Mouse (Mus musculus) liver, embryonic 13.5 days (tissue): ENCODE results near the gene Dnah14. TPM values are rescaled to one million over a fixed set of nuclear protein-coding genes. Genes with fewer than 3 reads are reported as not detected.

Source experiments
- ATAC-seq: fragments of 200-750 bp; cut with Nextera tagmentation; 2 replicates; pipeline ENCODE4 v1.8.0; 2017; ENCODE audit warnings: low read depth, mild to moderate bottlenecking, moderate number of reproducible peaks, moderate library complexity
- DNase-seq: peaks from one replicate; pipeline ENCODE4 v3.0.0; 2022
- H3K27ac ChIP-seq: fragments of 300-500 bp; sonication (generic); 2 replicates; pipeline ENCODE4 v1.5.1; 2015; ENCODE audit warnings: moderate library complexity, mild to moderate bottlenecking, inconsistent platforms
- H3K27me3 ChIP-seq: fragments of 300-500 bp; sonication (generic); 2 replicates; pipeline ENCODE4 v1.6.1; 2015; ENCODE audit warnings: mild to moderate bottlenecking, inconsistent platforms
- H3K36me3 ChIP-seq: fragments of 300-500 bp; sonication (generic); 2 replicates; pipeline ENCODE4 v1.6.1; 2015; ENCODE audit warnings: mild to moderate bottlenecking, inconsistent platforms
- H3K4me1 ChIP-seq: fragments of 300-500 bp; sonication (generic); replicated peaks from 2 replicates; pipeline ENCODE4 v1.6.1; 2015; ENCODE audit warnings: inconsistent platforms
- H3K4me2 ChIP-seq: fragments of 300-500 bp; sonication (generic); 2 replicates; pipeline ENCODE4 v1.6.1; 2015; ENCODE audit warnings: inconsistent platforms, mild to moderate bottlenecking, moderate library complexity
- H3K4me3 ChIP-seq: fragments of 300-500 bp; sonication (generic); replicated peaks from 2 replicates; pipeline ENCODE4 v1.5.1; 2015; ENCODE audit warnings: mild to moderate bottlenecking, inconsistent platforms
- H3K9ac ChIP-seq: fragments of 300-500 bp; sonication (generic); 2 replicates; pipeline ENCODE4 v1.6.1; 2015; ENCODE audit warnings: mild to moderate bottlenecking, inconsistent platforms
- H3K9me3 ChIP-seq: fragments of 300-500 bp; sonication (generic); replicated peaks from 2 replicates; pipeline ENCODE4 v1.6.1; 2016; ENCODE audit warnings: inconsistent platforms
- WGBS: fragments of 180-500 bp; shearing (Covaris S2); methylation state at CpG from one replicate; pipeline ENCODE4 v1.1.7; 2015; ENCODE audit not compliant: insufficient replicate concordance; 5-methylcytosine and 5-hydroxymethylcytosine counted together
- polyA plus RNA-seq: library from polyadenylated mRNA; unstranded; fragments of >200 nt; fragmentation: Nextera tagmentation; extraction: Ambion mirVana; gene quantifications from 2 replicates; pipeline ENCODE4 v1.2.1, GENCODE M21; 2015

Dnah14 gene
- polyA plus RNA-seq, 1 experiment from 2014 or later: 3.0 TPM

GRCm38 (mm10) chr1:181799911-181800310, 223.6 kb downstream of the Dnah14 start:
- ATAC-seq (no peak), DNase-seq (no peak)
- no peak overlapping the region for H3K27ac ChIP-seq
- no peak overlapping the region for H3K4me3 ChIP-seq
- H3K4me1 ChIP-seq: no peaks in the 10 kb centered on the region
- H3K36me3 ChIP-seq: no peaks in the 10 kb centered on the region
- no peaks in the 10 kb centered on the region for H3K9me3 ChIP-seq
- H3K27me3 ChIP-seq: no peaks in the 10 kb centered on the region
- H3K9ac ChIP-seq: no peak overlapping the region
- no peak overlapping the region for H3K4me2 ChIP-seq
- 65% methylated on average over 3 of the region's 3 CpGs for WGBS

GRCm38 (mm10) chr1:181800667-181801066, 224.3 kb downstream of the Dnah14 start:
- H3K4me3 ChIP-seq: no peak overlapping the region
- no peaks in the 10 kb centered on the region for H3K4me1 ChIP-seq
- no peaks in the 10 kb centered on the region for H3K36me3 ChIP-seq
- H3K27me3 ChIP-seq: no peaks in the 10 kb centered on the region
- H3K9me3 ChIP-seq: no peaks in the 10 kb centered on the region
- DNase-seq: no peak
- H3K9ac ChIP-seq: no peak overlapping the region
- WGBS: 72% methylated on average over 4 of the region's 4 CpGs
- H3K4me2 ChIP-seq: no peak overlapping the region
- ATAC-seq: no peak
- H3K27ac ChIP-seq: no peak overlapping the region

- no peak overlapping the region for H3K27ac ChIP-seq
- no peak overlapping the region for H3K4me3 ChIP-seq
- H3K36me3 ChIP-seq: peaks cover 44% of the 10 kb centered on the region
- H3K9me3 ChIP-seq: no peaks in the 10 kb centered on the region
- H3K4me2 ChIP-seq: no peak overlapping the region
- no peaks in the 10 kb centered on the region; the same call in 1 of the 2 replicates for H3K27me3 ChIP-seq
- 89% methylated on average over 18 of the region's 18 CpGs for WGBS
- no peaks in the 10 kb centered on the region for H3K4me1 ChIP-seq
- no peak overlapping the region for H3K9ac ChIP-seq
- DNase-seq: no peak
- ATAC-seq: no peak
Observed at GRCm38 (mm10) chr1:181811481-181812223, 235.3 kb downstream of the Dnah14 start.

- Histone ChIP-seq H3K4me3 (no peak overlapping the region), H3K4me2 (no peak overlapping the region), H3K27me3 (no peaks in the 10 kb centered on the region), H3K4me1 (no peaks in the 10 kb centered on the region), H3K9me3 (no peaks in the 10 kb centered on the region; the same call in 1 of the 2 replicates), H3K9ac (no peak overlapping the region), H3K27ac (no peak overlapping the region), H3K36me3 (peaks cover 100% of the 10 kb centered on the region)
- WGBS: 96% methylated on average over 7 of the region's 7 CpGs
- ATAC-seq (no peak), DNase-seq (no peak)
Observed at GRCm38 (mm10) chr1:181826716-181827115, 250.4 kb downstream of the Dnah14 start.

GRCm38 (mm10) chr1:181828365-181828764, 252.0 kb downstream of the Dnah14 start:
- DNase-seq: no peak
- WGBS: 85% methylated on average over 5 of the region's 5 CpGs

GRCm38 (mm10) chr1:181832720-181833119, 256.4 kb downstream of the Dnah14 start:
- DNase-seq: no peak
- Histone ChIP-seq H3K4me3 (no peak overlapping the region), H3K9me3 (no peaks in the 10 kb centered on the region), H3K27me3 (no peaks in the 10 kb centered on the region), H3K4me2 (no peak overlapping the region), H3K9ac (no peak overlapping the region), H3K27ac (no peak overlapping the region), H3K36me3 (peaks cover 100% of the 10 kb centered on the region), H3K4me1 (0 out of 2 replicates have a peak, but pooled peaks cover 2% of the 10 kb centered on the region)
- ATAC-seq: no peak
- WGBS: 91% methylated on average over 5 of the region's 5 CpGs

More at GRCm38 (mm10) chr1:181828365-181828764, 252.0 kb downstream of the Dnah14 start:
- Histone ChIP-seq H3K9me3 (no peaks in the 10 kb centered on the region; the same call in 1 of the 2 replicates), H3K27ac (no peak overlapping the region), H3K4me1 (no peaks in the 10 kb centered on the region), H3K27me3 (no peaks in the 10 kb centered on the region), H3K9ac (no peak overlapping the region), H3K36me3 (peaks cover 100% of the 10 kb centered on the region), H3K4me2 (no peak overlapping the region), H3K4me3 (no peak overlapping the region)
- no peak for ATAC-seq

- Histone ChIP-seq H3K27ac (no peak overlapping the region), H3K4me2 (no peak overlapping the region), H3K27me3 (no peaks in the 10 kb centered on the region), H3K36me3 (peaks cover 100% of the 10 kb centered on the region), H3K4me3 (no peak overlapping the region), H3K9ac (no peak overlapping the region), H3K4me1 (peaks cover 6% of the 10 kb centered on the region), H3K9me3 (no peaks in the 10 kb centered on the region)
- no peak for ATAC-seq
- no peak for DNase-seq
- whole genome bisulfite sequencing: 88% methylated on average over 6 of the region's 6 CpGs
Observed at GRCm38 (mm10) chr1:181833143-181833542, 256.8 kb downstream of the Dnah14 start.

- H3K27ac ChIP-seq: 0 out of 2 replicates have a peak overlapping the region, but pooled peaks have one; percentile 20
- peaks cover 32% of the 10 kb centered on the region for H3K4me1 ChIP-seq
- no peak overlapping the region for H3K9ac ChIP-seq
- H3K4me2 ChIP-seq: 0 out of 2 replicates have a peak overlapping the region, but pooled peaks have one; percentile 74
- no peak for ATAC-seq
- DNase-seq: no peak
- peaks cover 69% of the 10 kb centered on the region for H3K36me3 ChIP-seq
- no peaks in the 10 kb centered on the region for H3K27me3 ChIP-seq
- no peaks in the 10 kb centered on the region for H3K9me3 ChIP-seq
- H3K4me3 ChIP-seq: 0 out of 2 replicates have a peak overlapping the region, but pooled peaks have one; percentile 1
- 81% methylated on average over 5 of the region's 5 CpGs for WGBS
Observed at GRCm38 (mm10) chr1:181838111-181838510, 261.8 kb downstream of the Dnah14 start.

GRCm38 (mm10) chr1:181839746-181840366, 263.5 kb downstream of the Dnah14 start:
- peak; percentile 10 for DNase-seq
- no peaks in the 10 kb centered on the region for H3K9me3 ChIP-seq
- peak overlapping the region; percentile 61 for H3K27ac ChIP-seq
- peaks cover 47% of the 10 kb centered on the region for H3K4me1 ChIP-seq
- H3K4me3 ChIP-seq: peak overlapping the region; percentile 97
- H3K4me2 ChIP-seq: peak overlapping the region; percentile 74
- peaks cover 51% of the 10 kb centered on the region for H3K36me3 ChIP-seq
- 7% methylated on average over 6 of the region's 6 CpGs for WGBS
- H3K27me3 ChIP-seq: no peaks in the 10 kb centered on the region
- no peak for ATAC-seq
- H3K9ac ChIP-seq: peak overlapping the region; percentile 99

GRCm38 (mm10) chr1:181841396-181841795, 265.0 kb downstream of the Dnah14 start:
- Histone ChIP-seq H3K36me3 (peaks cover 36% of the 10 kb centered on the region), H3K9me3 (no peaks in the 10 kb centered on the region), H3K4me3 (peak overlapping the region; percentile 97), H3K4me1 (peaks cover 57% of the 10 kb centered on the region), H3K9ac (peak overlapping the region; percentile 99), H3K4me2 (peak overlapping the region; percentile 74), H3K27ac (peak overlapping the region; percentile 98), H3K27me3 (no peaks in the 10 kb centered on the region)
- ATAC-seq: no peak; the same call in 1 of the 2 replicates
- no peak for DNase-seq
- 1% methylated on average over 16 of the region's 16 CpGs for WGBS

GRCm38 (mm10) chr1:181841864-181842672, 265.7 kb downstream of the Dnah14 start:
- Histone ChIP-seq H3K4me3 (peak overlapping the region; percentile 97), H3K9me3 (no peaks in the 10 kb centered on the region), H3K4me1 (peaks cover 57% of the 10 kb centered on the region), H3K36me3 (peaks cover 29% of the 10 kb centered on the region), H3K27ac (peak overlapping the region; percentile 98), H3K9ac (peak overlapping the region; percentile 99), H3K27me3 (no peaks in the 10 kb centered on the region), H3K4me2 (peak overlapping the region; percentile 74)
- under 1% methylated on average over 93 of the region's 113 CpGs for WGBS
- peak; percentile 97 for DNase-seq
- peak; percentile 94 for ATAC-seq
